ENCODE assay signal across 15 mouse cellular contexts in the genomic region with DNA sequence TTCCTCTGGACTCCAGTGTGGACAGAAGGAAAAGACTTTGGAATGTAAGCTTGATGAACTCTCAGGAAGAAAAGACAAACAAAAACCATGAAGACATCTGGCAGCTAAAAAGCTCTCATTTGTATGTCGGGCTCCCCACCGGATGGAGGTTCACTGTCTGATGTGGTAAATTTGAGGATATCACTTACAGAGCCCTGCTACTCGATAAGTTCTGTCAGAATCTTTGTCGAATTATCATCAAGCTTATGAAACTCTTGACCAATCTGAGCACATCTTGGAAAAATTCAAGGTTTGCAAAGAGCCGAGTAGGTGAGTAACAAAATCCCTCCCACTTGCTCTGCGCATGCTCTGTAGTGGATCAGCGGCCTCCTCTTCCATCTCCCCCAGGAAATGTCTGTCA. TPM values are rescaled to one million over a fixed set of nuclear protein-coding genes. Genes with fewer than 3 reads are reported as not detected.
"Had no signal": no experiment of that assay in that cellular context is flagged by ENCODE, and none has a peak within 500 bp of the region (broad histone marks: within the 10 kb centered on the region; RNA-seq: fewer than 3 reads in every experiment).

No protein-coding gene starts in this region.

- H3K9me3 ChIP-seq: kidney, embryonic 15.5 days; limb, embryonic 10.5 days; liver, embryonic 15.5 days; midbrain, embryonic 13.5 days; neural tube, embryonic 12.5 days had no signal

- H3K4me2 ChIP-seq: kidney, embryonic 15.5 days; liver, embryonic 11.5 days; liver, embryonic 15.5 days; midbrain, embryonic 13.5 days; neural tube, embryonic 12.5 days had no signal

- H3K27me3 ChIP-seq: kidney, embryonic 15.5 days; liver, embryonic 15.5 days; midbrain, embryonic 13.5 days; neural tube, embryonic 12.5 days had no signal

- ATAC-seq: intestine, embryonic 16.5 days; lung, postnatal 0 days; midbrain, embryonic 13.5 days had no signal

- H3K36me3 ChIP-seq: kidney, embryonic 15.5 days; limb, embryonic 10.5 days; liver, embryonic 15.5 days; midbrain, embryonic 13.5 days; neural tube, embryonic 12.5 days had no signal

- H3K9ac ChIP-seq: kidney, embryonic 15.5 days; liver, embryonic 15.5 days; midbrain, embryonic 13.5 days; neural tube, embryonic 12.5 days had no signal

- H3K4me1 ChIP-seq: kidney, embryonic 15.5 days; limb, embryonic 10.5 days; midbrain, embryonic 13.5 days; neural tube, embryonic 12.5 days had no signal

- H3K27ac ChIP-seq: kidney, embryonic 15.5 days; layer of hippocampus, adult 2 months; limb, embryonic 10.5 days; liver, embryonic 15.5 days; midbrain, embryonic 13.5 days; neural tube, embryonic 12.5 days; stomach, postnatal 0 days had no signal

- H3K4me3 ChIP-seq: kidney, embryonic 15.5 days; layer of hippocampus, adult 2 months; limb, embryonic 10.5 days; liver, embryonic 15.5 days; midbrain, embryonic 13.5 days; neural tube, embryonic 12.5 days had no signal

- DNase-seq: kidney, adult 2 months; kidney, postnatal 36 days; lung, adult 2 months; lung, postnatal 36 days had no signal

RNA-seq across cellular contexts. Expression of a gene that starts 40.5 kb away (rescaled TPM):
- total RNA-seq: neutrophil, adult 5-6 weeks had no signal
